Mouse (Mus musculus): ENCODE data around the gene Mob1a.

The Mob1a gene

DNA sequence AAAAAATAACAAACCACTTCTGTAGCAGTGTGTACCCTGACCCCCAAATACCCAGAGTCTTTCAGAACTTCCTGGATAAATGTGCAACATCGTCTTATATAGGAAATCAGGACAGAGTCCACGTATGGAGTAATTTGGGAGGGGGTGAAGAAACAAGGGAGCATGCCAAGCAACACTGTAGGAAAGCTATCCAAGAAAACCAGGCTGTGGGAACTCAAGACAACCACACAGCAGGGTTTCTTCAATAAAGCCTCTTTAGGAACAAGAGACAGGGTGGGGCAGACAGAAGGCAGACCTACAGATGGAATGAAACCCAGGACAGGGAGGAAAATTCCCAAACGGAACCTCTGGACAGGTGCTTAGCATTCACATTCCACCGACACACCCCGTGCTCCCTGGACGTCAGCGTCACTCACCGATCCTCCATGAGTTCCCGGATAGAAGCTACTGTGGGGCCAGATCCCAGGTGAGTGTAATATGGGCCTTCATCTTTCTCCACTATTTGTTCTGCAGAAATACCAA lies 59.8 kb downstream of the Mob1a start:
- DNase-seq (ENCODE audit: low spot score in 2 of 2), result no peak

DNA sequence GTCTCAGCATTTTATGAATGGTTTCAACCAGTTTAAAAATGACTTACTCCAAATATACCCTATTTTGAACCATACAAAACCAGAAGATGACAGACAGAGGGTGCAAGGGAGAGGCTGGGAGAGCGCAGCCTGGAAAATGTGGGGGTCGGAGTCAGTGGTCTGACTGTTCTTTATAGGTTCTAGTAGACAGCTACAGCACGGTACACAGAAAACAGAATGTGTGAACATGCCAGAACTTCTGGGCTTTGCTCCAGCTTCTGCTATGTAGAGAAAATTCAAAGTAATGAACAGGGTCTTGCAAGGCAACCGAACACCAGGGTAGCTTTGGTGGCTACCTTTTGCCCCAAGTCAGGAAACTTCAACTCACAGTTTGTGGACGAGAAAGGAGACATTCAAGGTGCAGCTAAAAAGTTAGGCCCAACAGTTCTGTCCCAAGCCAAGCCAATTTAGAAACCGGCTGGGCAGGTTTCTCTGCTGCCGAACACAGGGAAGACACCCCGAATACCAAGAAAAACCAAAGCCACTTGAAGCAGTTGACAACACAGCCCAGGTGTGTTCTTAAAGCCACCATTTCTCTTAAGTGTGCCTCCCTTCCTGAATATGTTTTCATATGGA lies 66.5 kb downstream of the Mob1a start:
- DNase-seq (ENCODE audit: low spot score in 2 of 2), result no peak
